Mouse (Mus musculus): ENCODE measurements at regions not wholly inside any gene's neighbourhood (a gene's known extent, or its start where the extent isn't known, plus 50 kb on each side); places are given as distances from the start of the nearest gene placed in this dataset.
A peak's percentile ranks its signal among the peaks of the same experiment; 100 is the strongest.

DNA sequence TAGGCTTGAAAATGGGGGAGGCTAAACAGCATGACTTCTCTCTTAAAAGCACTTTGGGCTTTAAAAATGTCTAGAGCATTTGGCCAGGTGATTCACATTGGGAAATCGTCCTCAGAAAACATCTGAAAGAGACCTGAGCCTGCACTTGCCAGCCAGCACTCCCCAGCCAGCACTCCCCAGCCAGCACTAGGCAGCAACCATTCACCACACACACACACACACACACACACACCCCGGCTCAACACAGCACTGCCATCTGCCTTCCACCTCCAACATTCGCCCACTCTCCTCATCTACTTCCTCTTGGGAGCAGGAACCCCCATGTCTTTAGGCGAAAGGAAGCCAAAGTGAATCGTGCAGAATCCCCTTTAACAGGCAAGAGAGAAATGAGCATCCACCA, 85.4 kb downstream of the Atp23 start:
- peaks cover 5% of the 10 kb centered on the region; the same call in 1 of the 2 replicates for H3K4me1 ChIP-seq (ENCODE audit: control insufficient read depth, insufficient read depth, low read length)
- no peaks in the 10 kb centered on the region for H3K27me3 ChIP-seq (ENCODE audit: control insufficient read depth, insufficient read depth, low read length)
- H3K27ac ChIP-seq (replicated peaks; ENCODE audit: low read depth, low read length): no peak overlapping the region
- no peaks in the 10 kb centered on the region for H3K9me3 ChIP-seq (ENCODE audit: control insufficient read depth, low read length)
- DNase-seq (ENCODE audit: low spot score) (no peak), ATAC-seq (ENCODE audit: low FRiP score, low read depth) (no peak)
- no peak overlapping the region for H3K4me2 ChIP-seq (replicated peaks; ENCODE audit: low read depth, low read length, severe bottlenecking)
- WGBS: 80% methylated on average over 5 of the region's 5 CpGs
- H3K4me3 ChIP-seq (replicated peaks; ENCODE audit: low read length): no peak overlapping the region
- no peaks in the 10 kb centered on the region for H3K36me3 ChIP-seq (ENCODE audit: control insufficient read depth, insufficient read depth, low read length)
- no peak for TF ChIP-seq POLR2A (IDR thresholded peaks at IDR 0.05; ENCODE audit: borderline replicate concordance, extremely low read depth, insufficient read depth, insufficient read length)
- H3K9ac ChIP-seq (ENCODE audit: low read depth, low read length, severe bottlenecking): no peak overlapping the region

DNA sequence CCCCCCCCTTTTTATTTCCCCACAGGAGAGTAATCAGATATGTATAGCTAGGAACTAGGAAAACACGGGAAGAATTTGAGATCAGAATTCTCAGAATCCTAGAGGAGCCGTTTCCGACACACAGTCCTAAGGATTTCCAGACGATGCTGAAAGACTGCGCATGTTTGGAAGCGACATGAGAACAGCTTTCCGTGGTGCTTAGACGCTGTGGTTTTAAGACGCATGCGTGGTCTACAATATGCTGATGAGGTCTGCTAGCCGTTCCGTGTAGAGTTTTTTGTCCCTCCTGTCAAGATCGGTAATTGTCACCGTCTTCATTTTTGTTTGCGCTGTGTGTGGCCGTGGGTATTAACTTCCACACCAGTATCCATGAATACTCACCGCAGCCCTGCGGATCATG, 86.2 kb downstream of the Atp23 start:
- Histone ChIP-seq H3K9ac (ENCODE audit: low read depth, low read length, severe bottlenecking) (no peak overlapping the region), H3K27ac (replicated peaks; ENCODE audit: low read depth, low read length) (no peak overlapping the region), H3K4me3 (replicated peaks; ENCODE audit: low read length) (no peak overlapping the region), H3K4me2 (replicated peaks; ENCODE audit: low read depth, low read length, severe bottlenecking) (no peak overlapping the region), H3K9me3 (ENCODE audit: control insufficient read depth, low read length) (no peaks in the 10 kb centered on the region), H3K4me1 (ENCODE audit: control insufficient read depth, insufficient read depth, low read length) (peaks cover 12% of the 10 kb centered on the region), H3K27me3 (ENCODE audit: control insufficient read depth, insufficient read depth, low read length) (no peaks in the 10 kb centered on the region), H3K36me3 (ENCODE audit: control insufficient read depth, insufficient read depth, low read length) (no peaks in the 10 kb centered on the region)
- WGBS: 79% methylated on average over 18 of the region's 18 CpGs
- no peak for TF ChIP-seq POLR2A (IDR thresholded peaks at IDR 0.05; ENCODE audit: borderline replicate concordance, extremely low read depth, insufficient read depth, insufficient read length)
- ATAC-seq (ENCODE audit: low FRiP score, low read depth) (no peak), DNase-seq (ENCODE audit: low spot score) (no peak)

DNA sequence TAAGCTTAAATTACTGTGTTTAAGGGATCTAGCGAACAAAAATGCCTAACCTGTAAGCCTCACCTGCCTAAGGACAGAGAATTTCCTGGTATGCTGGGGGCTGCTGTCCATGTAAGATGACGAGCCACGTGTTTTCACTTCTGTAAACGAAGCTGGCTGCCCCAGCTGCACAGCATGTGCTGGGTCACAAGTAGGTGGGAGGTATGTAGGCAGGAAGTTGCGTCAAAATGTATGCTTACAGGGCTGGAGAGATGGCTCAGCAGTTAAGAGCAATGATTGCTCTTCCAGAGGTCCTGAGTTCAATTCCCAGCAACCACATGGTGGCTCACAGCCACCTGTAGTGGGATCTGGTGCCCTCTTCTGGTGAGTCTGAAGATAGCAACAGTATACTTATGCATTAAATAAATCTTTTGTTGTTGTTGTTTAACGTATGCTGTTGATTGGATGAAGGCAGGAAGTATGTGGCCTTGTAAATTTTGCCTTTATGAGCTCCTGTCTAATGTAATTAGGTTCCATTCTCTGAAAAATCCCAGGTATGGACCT, 88.0 kb downstream of the Atp23 start:
- Histone ChIP-seq H3K4me2 (replicated peaks; ENCODE audit: low read depth, low read length, severe bottlenecking) (no peak overlapping the region), H3K36me3 (ENCODE audit: control insufficient read depth, insufficient read depth, low read length) (no peaks in the 10 kb centered on the region), H3K4me3 (replicated peaks; ENCODE audit: low read length) (no peak overlapping the region), H3K27ac (replicated peaks; ENCODE audit: low read depth, low read length) (no peak overlapping the region), H3K9ac (ENCODE audit: low read depth, low read length, severe bottlenecking) (no peak overlapping the region), H3K27me3 (ENCODE audit: control insufficient read depth, insufficient read depth, low read length) (no peaks in the 10 kb centered on the region), H3K9me3 (ENCODE audit: control insufficient read depth, low read length) (no peaks in the 10 kb centered on the region), H3K4me1 (ENCODE audit: control insufficient read depth, insufficient read depth, low read length) (peaks cover 17% of the 10 kb centered on the region)
- TF ChIP-seq POLR2A (IDR thresholded peaks at IDR 0.05; ENCODE audit: borderline replicate concordance, extremely low read depth, insufficient read depth, insufficient read length): no peak
- DNase-seq (ENCODE audit: low spot score) (no peak), ATAC-seq (ENCODE audit: low FRiP score, low read depth) (no peak)
- 65% methylated on average over 6 of the region's 6 CpGs for WGBS

DNA sequence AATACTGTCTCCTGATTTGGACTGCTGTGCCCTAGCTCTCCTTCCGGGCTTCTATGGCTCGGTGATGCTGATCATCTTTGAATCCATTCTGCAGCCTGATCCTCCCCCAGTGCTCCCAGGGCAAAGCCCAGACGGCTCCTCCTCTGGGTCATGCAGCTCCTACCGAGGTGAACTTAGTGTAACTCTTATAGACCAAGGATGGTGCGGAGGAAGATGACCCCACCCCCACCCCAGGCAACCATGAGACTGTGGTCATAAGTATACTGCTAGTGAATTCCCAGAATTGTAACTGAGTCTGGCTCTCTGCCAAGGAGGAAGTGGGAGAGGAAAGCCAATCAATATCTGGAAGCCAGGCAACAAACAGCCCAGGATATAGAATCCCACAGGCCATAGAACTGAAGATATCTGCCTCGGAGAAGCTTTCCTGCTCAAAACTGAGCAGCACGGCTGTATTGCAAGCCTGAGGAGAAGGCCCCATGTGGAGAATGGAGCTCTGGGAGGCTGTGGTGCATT, 88.9 kb downstream of the Atp23 start:
- Histone ChIP-seq H3K4me2 (replicated peaks; ENCODE audit: low read depth, low read length, severe bottlenecking) (no peak overlapping the region), H3K36me3 (ENCODE audit: control insufficient read depth, insufficient read depth, low read length) (no peaks in the 10 kb centered on the region), H3K4me3 (replicated peaks; ENCODE audit: low read length) (no peak overlapping the region), H3K9ac (ENCODE audit: low read depth, low read length, severe bottlenecking) (no peak overlapping the region), H3K4me1 (ENCODE audit: control insufficient read depth, insufficient read depth, low read length) (peaks cover 17% of the 10 kb centered on the region), H3K27ac (replicated peaks; ENCODE audit: low read depth, low read length) (no peak overlapping the region), H3K27me3 (ENCODE audit: control insufficient read depth, insufficient read depth, low read length) (no peaks in the 10 kb centered on the region), H3K9me3 (ENCODE audit: control insufficient read depth, low read length) (no peaks in the 10 kb centered on the region)
- no peak for ATAC-seq (ENCODE audit: low FRiP score, low read depth)
- TF ChIP-seq POLR2A (IDR thresholded peaks at IDR 0.05; ENCODE audit: borderline replicate concordance, extremely low read depth, insufficient read depth, insufficient read length): no peak
- WGBS: 73% methylated on average over 7 of the region's 7 CpGs
- no peak for DNase-seq (ENCODE audit: low spot score)

DNA sequence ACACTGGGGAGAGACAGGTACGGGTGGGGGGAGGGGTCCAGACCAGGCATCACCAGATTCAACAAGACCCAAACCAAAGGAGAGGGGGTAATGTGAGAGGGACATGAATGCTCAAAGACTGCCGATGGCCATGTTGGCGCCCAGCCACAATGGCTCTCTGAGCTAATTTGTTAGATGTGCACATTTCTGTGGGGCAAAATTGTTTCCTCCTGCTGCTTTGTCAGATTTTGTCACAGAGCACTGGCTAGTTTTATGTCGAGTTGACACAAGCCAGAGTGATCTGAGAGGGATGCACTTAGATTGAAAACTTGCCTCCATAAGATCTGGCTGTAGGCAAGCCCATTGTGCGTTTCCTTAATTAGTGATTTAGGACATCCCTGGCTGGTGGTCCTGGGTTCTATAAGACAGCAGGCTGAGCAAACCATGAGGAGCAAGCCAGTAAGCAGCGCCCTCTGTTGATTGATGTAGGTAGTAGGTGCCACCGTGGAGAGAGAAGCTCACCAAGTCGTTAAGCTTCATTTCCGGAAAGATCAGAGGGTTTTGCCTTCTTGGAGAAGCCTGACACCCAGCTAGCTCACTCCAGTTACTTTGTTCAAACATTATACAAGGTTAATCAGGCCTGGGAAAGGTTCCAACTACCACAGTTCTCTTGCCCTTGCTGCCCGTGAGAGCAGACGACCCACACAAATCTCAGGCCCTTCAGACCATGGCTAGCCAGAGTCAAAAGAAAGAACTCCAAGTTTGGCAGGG, 90.6 kb downstream of the Atp23 start:
- ATAC-seq (ENCODE audit: low FRiP score, low read depth): no peak

More for the DNA sequence above, 90.6 kb downstream of the Atp23 start:
- Histone ChIP-seq H3K4me2 (replicated peaks; ENCODE audit: low read depth, low read length, severe bottlenecking) (peak overlapping the region; percentile 39), H3K9me3 (ENCODE audit: control insufficient read depth, low read length) (no peaks in the 10 kb centered on the region), H3K4me1 (ENCODE audit: control insufficient read depth, insufficient read depth, low read length) (peaks cover 17% of the 10 kb centered on the region), H3K4me3 (replicated peaks; ENCODE audit: low read length) (peak overlapping the region; percentile 27; the same call in 1 of the 2 replicates), H3K27me3 (ENCODE audit: control insufficient read depth, insufficient read depth, low read length) (no peaks in the 10 kb centered on the region), H3K9ac (ENCODE audit: low read depth, low read length, severe bottlenecking) (no peak overlapping the region), H3K27ac (replicated peaks; ENCODE audit: low read depth, low read length) (no peak overlapping the region), H3K36me3 (ENCODE audit: control insufficient read depth, insufficient read depth, low read length) (no peaks in the 10 kb centered on the region)
- WGBS: 53% methylated on average over 11 of the region's 11 CpGs
- no peak for DNase-seq (ENCODE audit: low spot score)
- no peak for TF ChIP-seq POLR2A (IDR thresholded peaks at IDR 0.05; ENCODE audit: borderline replicate concordance, extremely low read depth, insufficient read depth, insufficient read length)
